Mouse (Mus musculus): ENCODE results near the gene Ccdc88c.

DNA sequence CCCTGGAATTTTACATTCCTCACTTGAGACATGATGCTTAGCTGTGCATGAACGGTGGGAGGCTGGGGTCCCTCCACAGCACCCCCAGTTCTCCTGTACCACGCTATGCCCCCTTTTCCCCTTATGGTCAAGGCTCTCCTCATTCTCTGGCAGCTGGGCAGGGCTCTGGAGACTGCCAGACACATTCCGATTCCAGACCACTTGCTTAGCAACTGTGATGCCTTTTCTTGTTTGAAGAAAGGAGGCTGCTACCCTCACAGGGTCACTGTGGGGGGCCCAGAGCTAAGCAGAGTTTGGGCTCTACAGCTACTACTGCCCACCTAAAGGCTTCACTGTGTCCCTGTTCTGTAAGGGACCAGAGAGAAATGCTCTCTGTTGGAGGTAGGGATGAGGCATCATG is 71.6 kb downstream of the Ccdc88c start:
- TF ChIP-seq CTCF (IDR thresholded peaks at IDR 0.05; ENCODE audit: control insufficient read depth, insufficient read depth, insufficient read length): no peak
- no peak for TF ChIP-seq USF1 (IDR thresholded peaks at IDR 0.05; ENCODE audit: low read depth)

Measured in C2C12 (cell line).